Mouse (Mus musculus): ENCODE measurements at regions not wholly inside any gene's neighbourhood (a gene's known extent, or its start where the extent isn't known, plus 50 kb on each side); places are given as distances from the start of the nearest gene placed in this dataset.

DNA sequence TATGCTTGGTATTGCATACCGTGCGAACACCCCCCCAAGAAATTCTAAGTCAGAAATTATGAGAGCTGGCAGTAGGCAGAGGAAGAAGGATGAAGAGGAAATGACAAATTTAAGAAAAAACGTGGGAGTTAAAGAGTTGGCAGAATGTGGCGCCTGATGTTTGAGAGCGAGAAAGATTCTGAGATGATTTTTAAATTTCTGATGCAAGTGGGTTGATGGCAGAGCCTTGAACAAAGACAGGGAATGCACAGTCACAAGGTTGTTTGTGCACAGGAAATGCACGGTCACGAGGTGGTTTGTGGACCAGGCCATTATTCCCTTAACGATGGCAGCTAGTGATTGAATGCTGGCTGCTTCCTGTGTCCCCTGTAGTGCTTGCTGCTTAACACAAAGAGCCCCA, 256.3 kb upstream of the Pex5l start:
- TF ChIP-seq CTCF (IDR thresholded peaks at IDR 0.05; ENCODE audit: low read depth, low read length) (no peak), POLR2AphosphoS5 (IDR thresholded peaks at IDR 0.05; ENCODE audit: insufficient replicate concordance, low read depth, low read length) (no peak), TAL1 (conservative IDR thresholded peaks at IDR 0.05; ENCODE audit: low read depth, low read length) (no peak)
